Mouse (Mus musculus) forebrain, embryonic 13.5 days (tissue): ENCODE measurements around the gene Nobox. TPM values are rescaled to one million over a fixed set of nuclear protein-coding genes. Genes with fewer than 3 reads are reported as not detected.

ENCODE experiments used
- ATAC-seq: fragments of 200-750 bp; cut with Nextera tagmentation; 2 replicates; pipeline ENCODE4 v1.8.0; 2017
- H3K27ac ChIP-seq: fragments of 300-500 bp; sonication (generic); 2 replicates; pipeline ENCODE4 v1.5.1; 2015; ENCODE audit warnings: inconsistent platforms, mild to moderate bottlenecking, moderate library complexity
- H3K27me3 ChIP-seq: fragments of 300-500 bp; sonication (generic); 2 replicates; pipeline ENCODE4 v1.6.1; 2015; ENCODE audit warnings: mild to moderate bottlenecking, inconsistent platforms
- H3K36me3 ChIP-seq: fragments of 300-500 bp; sonication (generic); 2 replicates; pipeline ENCODE4 v1.6.1; 2015; ENCODE audit warnings: mild to moderate bottlenecking, inconsistent platforms; ENCODE audit not compliant: poor library complexity, severe bottlenecking
- H3K4me1 ChIP-seq: fragments of 300-500 bp; sonication (generic); 2 replicates; pipeline ENCODE4 v1.6.1; 2015; ENCODE audit warnings: inconsistent platforms
- H3K4me2 ChIP-seq: fragments of 300-500 bp; sonication (generic); 2 replicates; pipeline ENCODE4 v1.6.1; 2015; ENCODE audit warnings: inconsistent platforms, mild to moderate bottlenecking, moderate library complexity
- H3K4me3 ChIP-seq: fragments of 300-500 bp; sonication (generic); 2 replicates; pipeline ENCODE4 v1.5.1; 2015; ENCODE audit warnings: mild to moderate bottlenecking, inconsistent platforms
- H3K9ac ChIP-seq: fragments of 300-500 bp; sonication (generic); 2 replicates; pipeline ENCODE4 v1.6.1; 2015; ENCODE audit warnings: mild to moderate bottlenecking, inconsistent platforms
- H3K9me3 ChIP-seq: fragments of 300-500 bp; sonication (generic); replicated peaks from 2 replicates; pipeline ENCODE4 v1.6.1; 2016; ENCODE audit warnings: inconsistent platforms
- WGBS: fragments of 180-500 bp; shearing (Covaris S2); methylation state at CpG from one replicate; pipeline ENCODE4 v1.1.7; 2015; 5-methylcytosine and 5-hydroxymethylcytosine counted together
- polyA plus RNA-seq: library from polyadenylated mRNA; unstranded; fragments of >200 nt; fragmentation: Nextera tagmentation; extraction: Ambion mirVana; gene quantifications from 2 replicates; pipeline ENCODE4 v1.2.1, GENCODE M21; 2015

Nobox gene
- polyA plus RNA-seq, 1 experiment from 2014 or later: not detected

DNA sequence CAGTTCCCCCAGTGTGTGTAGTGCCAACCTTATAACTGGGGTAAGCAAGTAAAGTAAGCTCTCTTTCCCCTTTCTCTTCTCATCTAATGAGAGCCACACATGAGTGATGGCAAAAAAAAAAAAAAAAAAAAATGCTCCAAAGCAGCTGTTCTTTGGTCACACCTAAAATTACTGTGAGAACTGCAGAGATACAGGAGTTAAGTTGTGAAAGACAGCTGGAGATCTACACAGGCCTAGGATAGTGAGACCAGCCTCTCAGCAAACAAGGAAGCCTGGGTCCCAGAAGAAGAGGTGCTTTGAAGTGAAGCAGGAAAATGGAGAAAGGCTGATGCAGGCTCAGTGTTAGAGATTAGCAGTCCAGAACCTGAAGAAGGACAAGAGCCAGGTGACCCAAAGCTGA is 3.2 kb upstream of the Nobox start:
- ATAC-seq: no peak

DNA sequence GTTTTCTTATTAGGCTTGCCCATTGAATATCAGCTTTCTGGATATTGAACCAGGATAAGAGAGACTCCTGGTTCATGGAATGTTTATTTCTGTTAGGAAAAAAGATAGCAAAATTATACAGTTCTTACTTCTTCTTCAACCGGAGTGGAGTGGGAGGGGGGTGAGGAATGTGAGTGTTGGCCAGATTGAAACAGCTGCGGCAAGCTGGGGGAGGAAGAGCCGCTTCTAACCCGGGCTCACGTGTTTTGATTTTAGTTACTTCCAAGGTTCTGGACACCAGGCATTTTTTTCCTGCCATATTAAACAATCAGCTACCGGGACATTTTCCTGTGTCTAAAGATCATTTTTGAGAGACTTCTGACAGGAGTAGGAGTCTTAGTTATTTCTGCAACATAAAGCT is 717 bp upstream of the Nobox start:
- Histone ChIP-seq H3K4me2 (no peak overlapping the region), H3K27ac (no peak overlapping the region), H3K4me1 (peaks cover 7% of the 10 kb centered on the region; the same call in 1 of the 2 replicates), H3K9me3 (no peaks in the 10 kb centered on the region), H3K27me3 (no peaks in the 10 kb centered on the region), H3K9ac (no peak overlapping the region), H3K36me3 (no peaks in the 10 kb centered on the region), H3K4me3 (no peak overlapping the region)
- no peak for ATAC-seq
- 85% methylated on average over 6 of the region's 6 CpGs for WGBS

More for the DNA sequence above, 3.2 kb upstream of the Nobox start:
- Histone ChIP-seq H3K9ac (no peak overlapping the region), H3K27ac (no peak overlapping the region), H3K36me3 (no peaks in the 10 kb centered on the region), H3K4me2 (no peak overlapping the region), H3K9me3 (no peaks in the 10 kb centered on the region), H3K4me3 (no peak overlapping the region), H3K4me1 (peaks cover 7% of the 10 kb centered on the region; the same call in 1 of the 2 replicates), H3K27me3 (no peaks in the 10 kb centered on the region)

DNA sequence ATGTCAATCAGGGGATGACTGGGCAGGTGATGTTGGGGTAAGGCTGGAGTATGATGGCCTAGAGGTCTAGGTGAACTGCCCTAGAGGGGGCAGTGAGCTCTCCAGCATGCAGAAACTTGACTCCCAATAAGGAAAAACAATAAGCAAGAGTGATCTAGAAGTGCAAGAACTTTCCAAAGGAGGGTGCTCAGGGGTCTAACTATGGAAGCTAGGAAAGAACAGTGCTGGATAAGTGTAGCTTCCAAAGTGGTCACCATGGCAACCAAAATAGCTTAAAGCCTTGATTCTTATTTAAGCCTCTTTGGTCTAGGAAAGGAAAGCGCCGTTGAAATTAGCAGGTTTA is 11.9 kb downstream of the Nobox start:
- H3K9me3 ChIP-seq: no peaks in the 10 kb centered on the region
- no peaks in the 10 kb centered on the region for H3K36me3 ChIP-seq
- peak; percentile 75 for ATAC-seq
- no peak overlapping the region for H3K9ac ChIP-seq
- no peaks in the 10 kb centered on the region for H3K4me1 ChIP-seq
- 20% methylated on average over 2 of the region's 2 CpGs for WGBS
- H3K27ac ChIP-seq: no peak overlapping the region
- H3K4me3 ChIP-seq: no peak overlapping the region
- no peaks in the 10 kb centered on the region for H3K27me3 ChIP-seq
- H3K4me2 ChIP-seq: no peak overlapping the region

DNA sequence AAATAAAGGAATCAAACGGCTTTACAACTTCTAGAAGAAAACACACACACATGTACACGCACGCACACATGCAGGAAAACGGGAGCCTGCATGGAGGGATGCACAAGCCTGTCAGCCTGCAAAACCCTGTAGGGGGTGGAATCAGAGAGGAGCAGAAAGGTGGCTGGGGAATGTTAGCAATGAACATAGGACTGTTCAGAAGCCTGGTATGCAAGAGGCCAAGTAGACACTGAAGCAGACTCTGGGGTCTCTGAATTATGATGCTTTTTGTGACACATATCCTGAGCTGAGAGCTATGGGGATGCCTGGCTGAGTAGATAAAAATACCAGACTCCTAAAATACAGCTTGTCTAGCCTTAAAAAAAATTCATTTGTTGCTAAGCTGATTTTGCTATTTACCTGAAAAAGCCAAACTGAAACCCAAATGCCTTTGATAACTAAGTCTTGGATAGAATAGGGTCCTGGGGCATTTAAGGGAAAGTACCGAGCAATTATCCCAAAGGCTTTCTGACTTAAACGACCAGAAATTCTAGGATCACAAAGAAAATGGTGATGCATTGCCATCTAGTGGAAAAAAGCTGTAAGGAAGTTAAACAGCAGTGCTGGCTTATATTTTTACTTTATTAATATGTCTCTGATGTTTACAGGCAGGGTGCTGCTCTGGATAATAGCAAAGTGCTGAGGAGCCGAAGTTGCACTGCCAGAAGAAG is 12.4 kb downstream of the Nobox start:
- H3K4me2 ChIP-seq: no peak overlapping the region
- H3K36me3 ChIP-seq: no peaks in the 10 kb centered on the region
- H3K27ac ChIP-seq: no peak overlapping the region
- H3K9me3 ChIP-seq: no peaks in the 10 kb centered on the region
- no peaks in the 10 kb centered on the region for H3K27me3 ChIP-seq
- H3K9ac ChIP-seq: no peak overlapping the region
- no peaks in the 10 kb centered on the region for H3K4me1 ChIP-seq
- no peak overlapping the region for H3K4me3 ChIP-seq
- 45% methylated on average over 7 of the region's 7 CpGs for whole genome bisulfite sequencing
- ATAC-seq: peak; percentile 68

DNA sequence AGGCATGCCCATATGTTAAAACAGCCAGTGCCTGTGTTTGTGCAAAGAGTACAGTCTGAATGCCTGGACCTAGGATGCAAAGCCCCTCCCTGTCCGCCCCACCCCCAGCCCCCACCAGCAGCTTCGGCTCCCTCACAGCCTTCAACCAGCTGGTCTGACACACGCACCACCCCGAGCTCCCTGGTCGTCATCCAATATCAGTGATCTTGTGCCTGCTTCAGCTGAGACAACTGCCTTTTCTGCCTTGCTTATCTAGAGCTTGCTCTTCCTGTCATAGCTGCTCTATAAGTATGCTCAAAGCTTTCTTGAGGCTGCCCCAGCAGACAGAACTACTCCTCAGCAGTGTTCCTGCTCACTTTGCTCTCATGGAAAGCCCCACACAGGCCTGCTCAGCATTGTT is 13.4 kb downstream of the Nobox start:
- Histone ChIP-seq H3K36me3 (no peaks in the 10 kb centered on the region), H3K27me3 (no peaks in the 10 kb centered on the region), H3K9ac (no peak overlapping the region), H3K9me3 (no peaks in the 10 kb centered on the region), H3K4me1 (no peaks in the 10 kb centered on the region), H3K27ac (no peak overlapping the region), H3K4me3 (no peak overlapping the region), H3K4me2 (no peak overlapping the region)
- WGBS: 53% methylated on average over 5 of the region's 5 CpGs
- peak; percentile 27; the same call in 1 of the 2 replicates for ATAC-seq

DNA sequence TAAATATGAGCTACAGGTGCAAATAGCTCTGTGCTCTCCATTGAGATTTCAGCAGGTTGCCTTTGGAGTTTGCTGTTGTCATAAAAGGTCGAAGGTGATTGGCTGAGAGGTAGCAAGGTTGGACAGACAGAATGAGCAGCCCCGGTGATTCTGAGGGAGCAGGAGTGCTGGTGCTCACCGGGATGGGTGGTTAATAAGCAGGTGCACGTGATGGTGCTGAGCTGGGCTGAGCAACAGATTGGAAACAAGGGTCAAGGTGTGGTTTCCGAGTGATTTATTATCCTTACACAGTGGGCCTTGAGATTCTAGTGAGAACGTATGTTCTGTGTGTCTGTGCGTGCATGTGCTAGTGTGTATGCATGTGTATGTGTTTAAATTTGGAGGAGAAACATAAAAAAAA is 16.2 kb downstream of the Nobox start:
- H3K27me3 ChIP-seq: no peaks in the 10 kb centered on the region
- no peak overlapping the region for H3K27ac ChIP-seq
- ATAC-seq: no peak
- H3K4me1 ChIP-seq: no peaks in the 10 kb centered on the region
- no peaks in the 10 kb centered on the region for H3K9me3 ChIP-seq
- WGBS: 80% methylated on average over 7 of the region's 7 CpGs
- H3K4me2 ChIP-seq: no peak overlapping the region
- no peaks in the 10 kb centered on the region for H3K36me3 ChIP-seq
- no peak overlapping the region for H3K4me3 ChIP-seq
- H3K9ac ChIP-seq: no peak overlapping the region

DNA sequence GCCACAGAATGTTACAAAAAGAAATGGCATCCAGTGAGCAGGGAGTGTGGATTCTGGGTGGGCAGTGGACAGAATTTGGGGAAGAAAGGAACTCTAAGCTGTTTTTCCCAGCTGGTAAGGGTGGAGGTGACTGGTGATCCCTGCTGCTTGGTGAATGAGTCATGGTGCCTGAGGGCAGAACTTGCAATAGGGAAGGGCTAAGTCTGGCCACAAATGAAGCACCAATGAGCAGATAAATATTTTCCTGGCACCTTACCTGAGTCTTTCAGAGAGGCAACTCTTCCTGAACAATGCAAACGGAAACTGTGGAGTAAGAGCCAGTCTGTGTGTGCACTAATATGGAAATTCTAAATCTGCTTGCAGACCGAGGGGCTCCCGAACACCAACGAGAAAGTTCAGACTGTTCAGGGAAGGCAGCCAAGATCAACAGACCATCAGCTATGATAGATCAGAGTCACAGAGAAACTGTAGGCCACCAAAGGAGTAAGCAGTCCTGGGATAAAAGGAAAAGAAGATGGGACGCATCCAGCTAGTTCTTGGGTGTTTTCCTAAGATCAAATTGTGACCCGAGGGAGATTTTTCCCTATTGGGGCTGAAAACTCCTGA is 16.8 kb downstream of the Nobox start:
- no peaks in the 10 kb centered on the region for H3K27me3 ChIP-seq
- no peak overlapping the region for H3K4me3 ChIP-seq
- H3K9me3 ChIP-seq: no peaks in the 10 kb centered on the region
- no peak overlapping the region for H3K27ac ChIP-seq
- 83% methylated on average over 6 of the region's 6 CpGs for WGBS
- ATAC-seq: no peak
- H3K4me2 ChIP-seq: no peak overlapping the region
- no peaks in the 10 kb centered on the region for H3K36me3 ChIP-seq
- H3K4me1 ChIP-seq: no peaks in the 10 kb centered on the region
- H3K9ac ChIP-seq: no peak overlapping the region

DNA sequence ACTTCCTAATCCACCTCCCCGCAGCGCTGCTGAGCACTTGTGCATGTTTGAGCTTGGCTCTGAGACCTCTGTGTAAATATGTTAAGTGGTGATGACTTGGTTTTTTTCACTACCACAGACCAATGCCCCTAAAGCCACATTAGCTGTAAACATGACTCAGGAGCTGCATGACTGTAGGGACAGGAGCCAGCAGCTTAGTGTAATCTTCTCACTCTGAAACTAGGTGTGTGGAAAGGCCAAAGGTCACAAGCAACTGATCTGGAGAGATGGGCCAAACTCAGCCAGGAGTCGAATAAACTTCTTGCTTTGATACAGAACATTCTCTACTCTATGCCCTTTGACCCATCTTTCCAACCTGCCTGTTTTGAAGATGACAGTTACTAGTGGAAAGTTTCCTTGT is 17.3 kb downstream of the Nobox start:
- Histone ChIP-seq H3K9me3 (no peaks in the 10 kb centered on the region), H3K27ac (no peak overlapping the region), H3K4me2 (no peak overlapping the region), H3K9ac (no peak overlapping the region), H3K4me3 (no peak overlapping the region), H3K27me3 (no peaks in the 10 kb centered on the region), H3K36me3 (no peaks in the 10 kb centered on the region), H3K4me1 (no peaks in the 10 kb centered on the region)
- ATAC-seq: no peak
- WGBS: 85% methylated on average over 3 of the region's 3 CpGs

DNA sequence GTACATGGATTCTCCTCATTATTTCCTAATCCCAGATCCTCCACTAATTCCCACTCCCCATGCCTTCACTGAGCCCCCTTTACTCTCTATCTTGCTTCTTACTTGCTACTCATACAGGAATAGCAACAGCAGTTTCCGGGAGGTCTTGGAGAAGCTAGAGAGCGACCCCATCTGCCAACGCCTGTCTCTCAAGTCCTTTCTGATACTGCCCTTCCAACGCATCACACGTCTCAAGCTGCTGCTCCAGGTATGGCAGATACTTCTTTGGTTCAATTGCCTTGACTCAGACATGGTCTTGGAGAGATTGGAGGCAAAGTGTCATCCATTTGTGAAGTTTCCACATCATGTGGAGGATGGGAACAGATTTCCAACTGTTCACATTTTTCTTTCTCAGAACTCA is 28.9 kb downstream of the Nobox start:
- Histone ChIP-seq H3K4me1 (no peaks in the 10 kb centered on the region), H3K27ac (no peak overlapping the region), H3K36me3 (no peaks in the 10 kb centered on the region), H3K4me2 (no peak overlapping the region), H3K27me3 (no peaks in the 10 kb centered on the region), H3K9ac (no peak overlapping the region), H3K9me3 (no peaks in the 10 kb centered on the region), H3K4me3 (no peak overlapping the region)
- ATAC-seq: no peak
- WGBS: 95% methylated on average over 5 of the region's 5 CpGs

DNA sequence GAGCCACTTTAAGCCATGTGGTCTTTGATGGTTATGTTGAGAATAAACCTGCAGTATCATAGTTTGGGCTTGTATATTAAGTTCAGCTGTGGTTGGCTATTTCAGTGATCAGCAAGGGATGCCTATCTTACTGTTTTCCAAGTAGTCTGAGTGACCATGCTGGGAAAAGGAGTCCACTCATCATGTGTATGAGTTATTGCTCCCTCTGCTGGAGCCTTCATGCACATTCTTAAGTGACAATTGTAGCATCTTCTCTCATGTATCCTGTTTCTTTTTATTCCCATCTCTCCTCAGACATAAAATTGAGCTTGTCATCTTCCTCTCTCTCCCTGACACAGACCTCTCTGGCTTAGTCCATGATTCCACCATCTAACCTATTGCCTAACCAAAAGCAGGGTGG is 31.1 kb downstream of the Nobox start:
- no peaks in the 10 kb centered on the region for H3K27me3 ChIP-seq

DNA sequence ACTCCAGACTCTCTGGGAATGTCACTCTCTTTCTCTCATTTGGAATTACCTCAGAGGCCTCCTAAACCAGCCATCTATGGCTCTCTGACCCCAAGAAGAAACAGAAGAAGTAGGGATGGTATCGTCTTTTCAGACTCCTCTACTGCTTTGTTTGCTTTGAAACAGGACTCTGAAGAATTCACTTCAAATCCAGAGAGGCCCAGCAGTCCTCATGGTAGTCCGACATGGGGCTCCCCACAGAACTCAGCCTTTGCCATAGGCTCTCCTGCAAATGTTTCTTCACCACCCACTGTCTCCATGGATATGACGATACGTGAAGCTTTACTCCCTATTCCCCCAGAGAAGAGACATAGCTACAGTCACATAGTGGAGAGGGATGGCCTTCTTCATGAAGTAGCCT is 35.2 kb downstream of the Nobox start:
- H3K36me3 ChIP-seq: no peaks in the 10 kb centered on the region
- no peak overlapping the region for H3K4me3 ChIP-seq
- no peaks in the 10 kb centered on the region for H3K27me3 ChIP-seq
- H3K9ac ChIP-seq: no peak overlapping the region
- H3K4me1 ChIP-seq: no peaks in the 10 kb centered on the region
- no peak for ATAC-seq
- no peak overlapping the region for H3K27ac ChIP-seq
- WGBS: 90% methylated on average over 4 of the region's 4 CpGs
- no peaks in the 10 kb centered on the region for H3K9me3 ChIP-seq
- no peak overlapping the region for H3K4me2 ChIP-seq

More for the DNA sequence above, 31.1 kb downstream of the Nobox start:
- Histone ChIP-seq H3K4me1 (no peaks in the 10 kb centered on the region), H3K4me3 (no peak overlapping the region), H3K36me3 (no peaks in the 10 kb centered on the region), H3K9ac (no peak overlapping the region), H3K9me3 (no peaks in the 10 kb centered on the region), H3K27ac (no peak overlapping the region), H3K4me2 (no peak overlapping the region)
- ATAC-seq: no peak

DNA sequence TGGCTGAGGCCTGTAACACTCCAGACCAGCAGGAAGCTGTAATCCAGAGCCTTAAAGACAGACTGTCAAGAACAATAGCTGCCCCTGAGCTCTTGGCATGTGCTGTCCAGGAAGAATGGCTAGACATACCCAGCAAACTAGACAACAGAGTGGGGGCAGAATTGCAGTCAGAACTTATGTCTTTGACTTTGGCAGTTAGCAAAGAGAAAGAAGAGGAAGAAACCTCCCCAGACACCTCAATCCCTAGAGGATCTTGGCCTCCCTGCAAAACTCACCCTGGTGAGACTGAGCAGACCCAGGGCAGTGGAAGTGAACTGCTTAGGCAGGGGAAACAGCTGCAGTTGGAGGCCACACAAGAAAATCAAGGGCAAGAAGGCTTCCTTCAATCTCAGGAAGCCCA is 36.8 kb downstream of the Nobox start:
- H3K9ac ChIP-seq: no peak overlapping the region
- H3K27ac ChIP-seq: no peak overlapping the region
- H3K36me3 ChIP-seq: no peaks in the 10 kb centered on the region
- no peaks in the 10 kb centered on the region for H3K27me3 ChIP-seq
- no peaks in the 10 kb centered on the region for H3K9me3 ChIP-seq
- no peak for ATAC-seq
- H3K4me3 ChIP-seq: no peak overlapping the region
- no peak overlapping the region for H3K4me2 ChIP-seq
- H3K4me1 ChIP-seq: no peaks in the 10 kb centered on the region

DNA sequence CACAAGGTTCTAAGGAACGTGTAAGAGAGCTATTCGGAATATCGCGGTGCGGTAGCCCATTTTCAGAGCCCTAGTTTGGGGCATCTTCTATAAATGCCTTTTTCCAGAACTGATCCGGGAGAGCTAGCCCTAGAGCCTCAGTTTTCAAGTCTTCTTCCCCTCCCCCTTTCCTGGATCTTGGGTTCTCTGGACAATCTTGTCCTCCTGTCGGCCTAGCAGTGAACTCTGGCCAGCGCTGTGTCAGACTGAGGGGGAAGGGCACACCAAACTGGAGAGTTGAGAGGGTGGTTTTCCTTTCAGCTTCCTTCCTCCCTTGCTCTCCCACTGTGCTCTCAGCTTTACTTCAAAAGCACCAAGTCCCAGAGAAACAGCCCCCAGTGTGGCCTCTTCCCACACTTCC is 43.0 kb downstream of the Nobox start:
- 8% methylated on average over 8 of the region's 8 CpGs for WGBS
- H3K36me3 ChIP-seq: no peaks in the 10 kb centered on the region
- peak overlapping the region; percentile 80 for H3K4me2 ChIP-seq
- ATAC-seq: peak; percentile 45
- peak overlapping the region; percentile 48 for H3K4me3 ChIP-seq
- H3K4me1 ChIP-seq: peaks cover 15% of the 10 kb centered on the region
- no peak overlapping the region for H3K27ac ChIP-seq
- 0 out of 2 replicates have a peak overlapping the region, but pooled peaks have one; percentile 60 for H3K9ac ChIP-seq
- no peaks in the 10 kb centered on the region for H3K9me3 ChIP-seq
- peaks cover 31% of the 10 kb centered on the region for H3K27me3 ChIP-seq
